Mouse (Mus musculus): ENCODE results near the gene Negr1. TPM values are rescaled to one million over a fixed set of nuclear protein-coding genes. Genes with fewer than 3 reads are reported as not detected.

Negr1 gene
- total RNA-seq, 2 experiments from 2014 or later: 1.7 to 1.9 TPM

DNA sequence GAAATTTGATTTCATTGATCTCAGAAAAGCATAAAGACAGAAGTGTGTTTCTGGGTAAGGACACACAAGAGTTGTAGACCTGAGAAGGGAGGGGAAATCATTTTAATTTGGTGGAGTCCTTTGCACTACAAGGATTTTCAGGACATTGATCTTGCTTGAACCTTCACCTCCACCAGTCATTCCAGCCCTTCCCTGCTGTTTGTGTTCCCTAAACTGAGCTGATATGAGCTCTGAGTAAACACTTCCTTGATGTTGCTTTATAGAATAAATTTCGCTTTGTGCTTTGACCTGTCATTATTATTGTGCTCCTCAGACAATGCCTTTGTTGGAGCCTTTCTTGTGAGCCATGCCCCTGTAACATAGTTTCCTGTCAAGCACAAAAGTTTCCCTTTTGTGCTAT, 335.0 kb downstream of the Negr1 start:
- DNase-seq (ENCODE audit: low spot score in 2 of 2): no peak

DNA sequence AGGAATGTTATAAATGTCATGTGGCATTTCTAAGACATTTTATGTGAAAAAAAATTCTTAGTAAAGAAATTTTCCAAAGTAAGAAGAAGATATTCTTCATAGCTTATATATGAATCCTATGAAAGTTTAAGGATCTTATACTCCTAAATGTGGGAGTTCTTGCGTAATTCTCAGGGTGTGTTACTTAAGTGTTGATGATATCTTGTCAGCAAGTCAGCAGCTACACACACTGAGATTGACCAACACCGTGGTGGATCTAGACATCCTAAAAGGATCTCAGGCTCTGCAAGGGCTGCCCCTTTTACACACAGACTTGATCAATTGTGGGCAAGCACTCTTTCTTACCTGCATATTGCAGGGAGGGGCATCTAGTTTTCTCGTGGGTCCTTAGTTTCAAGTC, 339.5 kb downstream of the Negr1 start:
- DNase-seq (ENCODE audit: low spot score in 2 of 2): no peak

DNA sequence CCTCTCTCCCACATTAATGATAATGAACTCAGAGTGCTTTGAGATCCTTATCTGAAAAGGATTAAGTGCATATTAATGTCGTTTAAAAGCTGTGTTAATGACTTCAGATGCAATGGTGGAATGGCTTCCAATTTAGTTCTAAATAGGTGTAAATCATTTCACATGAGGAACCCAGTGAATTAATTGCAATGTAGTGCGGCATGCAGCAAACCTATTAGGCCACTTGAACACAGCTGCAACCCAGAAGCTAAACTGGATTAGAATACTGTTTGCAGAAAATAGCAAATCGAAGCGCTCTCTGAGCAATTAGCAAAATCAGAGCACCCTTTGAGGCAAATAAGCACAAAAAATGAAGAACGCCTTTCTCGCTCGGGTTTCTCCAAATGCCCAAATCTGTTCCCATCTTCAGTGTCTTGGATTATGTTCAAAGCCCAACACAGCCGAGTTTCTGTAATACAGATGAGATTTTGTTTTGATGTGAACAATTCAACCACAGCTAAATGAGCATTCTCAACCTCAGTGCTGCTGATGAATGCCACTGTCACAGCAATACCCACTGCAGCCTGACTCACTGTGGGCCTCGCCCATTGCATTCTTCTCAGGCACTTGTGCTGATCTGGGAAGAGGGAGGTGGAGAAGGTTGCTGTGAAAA, 342.5 kb downstream of the Negr1 start:
- DNase-seq (ENCODE audit: low spot score in 2 of 2): no peak

DNA sequence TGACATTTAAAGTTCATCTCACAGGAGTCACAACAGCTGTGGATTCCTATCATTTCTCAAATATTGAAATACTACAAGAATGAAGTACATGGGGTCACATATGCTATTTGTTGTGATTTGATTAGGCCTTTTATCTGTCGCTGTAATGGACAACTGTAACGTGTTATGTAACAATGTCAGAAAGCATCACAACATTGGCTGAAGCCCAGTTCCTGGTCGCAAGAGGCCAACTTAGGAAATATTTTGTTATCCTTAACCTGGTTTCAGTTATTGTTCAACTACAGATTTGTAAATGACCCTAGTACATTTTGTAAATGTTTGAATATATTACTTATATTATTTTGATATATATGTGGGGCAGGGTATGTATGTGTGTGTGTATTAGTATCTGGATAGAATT, 351.2 kb downstream of the Negr1 start:
- no peak for DNase-seq (ENCODE audit: low spot score in 2 of 2)

DNA sequence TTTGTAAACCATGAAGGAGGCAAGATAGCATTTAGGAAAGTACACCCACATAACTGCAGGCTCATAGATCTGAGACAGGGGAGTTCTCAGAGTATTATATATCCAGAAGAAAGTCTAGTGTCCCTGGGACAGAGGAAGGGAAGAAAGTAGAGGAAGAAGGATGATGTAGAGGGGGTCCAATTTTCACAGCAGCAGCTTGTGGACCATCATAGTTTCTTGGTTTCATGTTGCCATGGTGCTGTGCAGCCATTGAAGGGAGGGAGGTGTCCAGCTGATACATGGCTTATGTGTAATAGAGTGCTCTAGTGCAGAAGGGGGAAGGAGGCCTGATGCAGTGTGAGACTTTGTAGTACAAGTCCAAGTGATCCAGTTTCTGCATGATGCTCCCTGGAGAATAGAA, 359.8 kb downstream of the Negr1 start:
- no peak for DNase-seq (ENCODE audit: low spot score in 2 of 2)

DNA sequence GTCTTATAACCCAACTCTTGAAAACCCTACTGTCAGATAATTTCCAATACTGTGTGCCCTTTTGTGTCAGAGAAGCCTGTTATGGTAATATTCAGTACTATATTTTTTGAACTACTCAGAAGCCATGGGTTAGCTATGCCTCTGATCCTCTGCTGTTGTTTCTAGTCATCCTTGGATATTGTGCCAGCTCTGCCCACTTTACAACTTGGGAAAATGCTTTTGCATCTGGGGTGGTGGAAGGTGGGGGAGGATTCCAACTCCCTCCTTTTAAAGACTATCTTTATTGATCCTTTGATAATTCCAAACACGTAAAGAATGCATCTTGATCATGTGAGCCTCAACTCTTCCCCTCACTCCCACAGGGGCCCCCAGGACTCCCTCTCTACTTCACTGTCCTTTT, 361.6 kb downstream of the Negr1 start:
- no peak for DNase-seq (ENCODE audit: low spot score in 2 of 2)

DNA sequence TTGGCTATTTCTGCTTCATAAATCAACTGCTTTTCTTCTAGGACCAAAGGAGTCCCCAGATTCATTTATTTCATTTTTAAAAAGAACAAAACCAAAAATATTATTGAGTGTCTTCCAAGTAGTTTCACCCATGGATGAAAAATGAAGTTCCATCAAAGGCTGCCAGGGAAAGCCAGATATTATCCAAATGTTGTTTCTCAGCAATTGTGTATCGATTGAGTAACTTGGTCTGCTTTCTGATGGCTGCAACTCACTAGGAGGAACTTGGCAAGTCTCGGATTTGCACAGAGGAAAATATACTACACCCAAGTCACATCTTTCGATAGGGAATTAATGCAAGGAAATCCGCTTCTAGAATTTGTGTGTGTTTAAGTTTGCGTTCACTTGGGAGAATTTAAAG, 363.5 kb downstream of the Negr1 start:
- no peak for DNase-seq (ENCODE audit: low spot score in 2 of 2)

DNA sequence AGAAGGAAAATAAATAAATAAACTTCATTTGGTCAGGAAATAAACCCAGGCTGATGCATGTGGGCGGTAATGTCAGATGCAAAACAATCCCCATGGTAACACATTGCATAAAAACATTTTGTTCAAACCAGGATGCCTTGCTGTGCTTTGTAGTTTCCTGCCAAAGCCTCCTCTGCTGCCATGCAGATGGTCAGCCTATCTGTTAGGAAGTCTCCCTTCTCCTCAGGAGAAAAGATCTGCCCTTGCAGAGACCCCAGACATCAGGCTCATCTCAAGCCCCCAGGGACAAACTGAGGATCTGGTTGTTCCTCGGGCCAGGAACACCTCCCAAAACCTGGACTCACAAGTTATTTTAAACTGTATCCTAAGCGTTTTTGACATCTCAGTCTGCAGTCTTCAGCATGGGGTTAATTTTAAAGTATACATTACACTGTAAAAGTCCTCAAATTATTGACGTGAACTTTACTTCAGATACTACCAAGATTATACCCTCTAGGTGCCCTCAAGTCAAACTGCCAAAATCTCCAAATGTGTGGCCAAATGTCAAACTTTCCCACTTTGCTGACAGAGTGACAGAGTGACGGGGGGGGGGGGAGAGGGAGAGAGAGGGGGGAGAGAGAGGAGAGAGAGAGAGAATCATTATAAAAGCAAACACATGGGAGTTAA, 366.9 kb downstream of the Negr1 start:
- DNase-seq (ENCODE audit: low spot score in 2 of 2): no peak

DNA sequence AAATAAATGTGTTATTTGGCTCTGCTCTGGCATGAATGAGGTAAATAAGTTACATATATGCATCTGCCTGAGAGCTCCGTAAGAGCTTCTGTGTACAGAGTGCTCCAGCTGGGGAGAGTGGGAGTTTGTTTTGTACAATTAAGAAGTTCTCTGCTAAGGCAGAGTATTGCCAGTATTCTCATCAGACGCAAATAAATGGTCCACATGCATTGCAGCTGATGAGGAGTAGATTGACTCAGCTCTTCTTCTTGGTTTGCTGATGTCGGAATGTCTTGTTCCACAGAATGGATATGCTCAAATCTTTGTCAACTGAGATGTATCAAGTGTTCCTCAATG, 367.4 kb downstream of the Negr1 start:
- no peak for DNase-seq (ENCODE audit: low spot score in 2 of 2)

DNA sequence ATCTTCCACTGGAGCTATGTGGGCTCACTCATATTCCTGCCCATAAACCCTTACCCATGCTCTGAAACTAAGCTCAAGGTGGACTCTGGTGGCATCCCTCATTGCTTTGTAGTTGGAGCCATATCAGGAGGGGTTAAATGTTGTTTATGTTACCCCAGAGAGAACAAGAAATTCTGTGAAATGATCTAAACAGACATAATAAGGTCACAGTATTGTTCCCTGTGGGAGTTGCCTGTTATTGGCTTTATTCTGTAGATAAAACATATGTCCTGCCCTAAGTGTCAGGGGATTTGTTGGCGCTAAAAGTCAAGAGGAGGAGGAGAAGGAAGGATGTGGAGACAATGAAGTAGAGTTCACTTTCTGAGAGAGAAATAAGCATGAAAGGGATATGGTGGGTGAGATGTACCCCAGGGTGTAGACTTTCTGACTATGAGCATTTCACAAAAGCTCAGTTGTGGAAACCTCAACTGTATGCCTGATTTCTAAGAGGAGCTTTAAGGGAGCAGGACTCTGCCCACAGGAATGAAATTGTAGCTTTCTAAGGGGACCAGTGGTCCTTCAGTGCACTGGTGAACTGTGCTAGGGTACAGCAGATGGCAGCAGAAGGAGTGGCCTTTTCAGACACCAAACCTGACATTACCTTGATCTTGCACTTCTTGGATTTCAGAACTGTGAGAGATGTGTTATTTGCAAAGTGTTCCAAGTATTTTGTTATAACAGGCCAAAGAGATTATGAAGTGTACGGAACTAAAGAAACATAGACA, 368.3 kb downstream of the Negr1 start:
- no peak for DNase-seq (ENCODE audit: low spot score in 2 of 2)

DNA sequence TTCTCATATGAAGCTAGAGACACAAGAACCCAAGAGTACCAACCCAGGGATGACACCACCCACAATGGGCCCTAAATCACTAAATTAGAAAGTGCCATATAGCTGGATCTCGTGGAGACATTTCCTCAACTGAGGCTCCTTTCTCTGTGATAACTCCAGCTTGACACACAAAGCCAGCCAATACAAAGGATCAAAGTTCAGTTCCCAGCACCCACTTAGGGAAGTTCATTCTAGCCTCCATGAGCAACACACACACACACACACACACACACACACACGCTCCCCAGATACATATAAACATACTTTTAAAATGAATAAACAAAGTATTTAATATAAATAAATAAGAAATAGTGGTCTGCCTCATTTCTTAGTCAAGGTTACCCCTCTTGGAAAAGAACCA, 369.4 kb downstream of the Negr1 start:
- no peak for DNase-seq (ENCODE audit: low spot score in 2 of 2)

DNA sequence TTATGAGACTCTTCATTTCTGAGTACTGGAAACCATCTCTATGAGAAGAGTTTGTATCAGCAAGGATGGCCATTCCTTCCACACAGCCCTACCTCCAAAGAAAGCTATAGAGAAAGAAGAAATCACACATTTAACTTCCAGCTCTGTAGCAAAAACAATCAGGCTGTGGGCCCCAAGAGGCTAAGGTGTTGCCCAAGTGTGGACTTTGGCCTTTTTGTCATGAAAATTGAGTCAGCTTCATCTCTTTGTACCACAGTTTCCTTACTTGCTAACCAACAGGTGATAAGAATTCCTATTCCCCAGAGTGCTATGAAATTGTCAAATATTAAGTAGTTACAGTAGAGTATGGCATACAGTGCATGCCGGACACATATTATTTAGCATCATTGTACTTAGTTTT, 369.9 kb downstream of the Negr1 start:
- no peak for DNase-seq (ENCODE audit: low spot score in 2 of 2)

DNA sequence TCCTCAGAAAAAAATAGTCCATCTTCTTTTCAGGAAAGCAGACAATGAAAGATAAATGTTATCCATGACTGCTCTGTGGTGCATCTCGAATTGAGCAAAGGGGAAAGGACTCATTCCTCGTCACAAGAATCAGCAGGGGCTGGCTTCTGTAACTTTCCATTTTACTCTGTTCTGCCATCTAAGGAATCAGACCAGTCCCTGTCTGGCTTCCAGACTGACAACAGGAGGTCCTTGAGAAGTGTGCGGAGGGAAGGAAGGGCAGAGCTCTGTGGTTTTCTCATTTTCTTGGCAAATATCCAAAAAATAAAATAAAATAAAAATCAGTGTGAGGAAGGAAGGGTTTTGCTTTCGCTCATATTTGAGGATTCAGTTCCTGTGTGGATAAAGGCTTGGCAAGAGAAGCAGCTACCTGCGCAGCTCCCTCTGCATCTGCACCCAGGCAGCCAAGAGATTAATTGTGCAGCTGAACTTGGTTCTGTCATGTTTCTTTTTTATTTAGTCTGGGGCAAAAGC, 373.2 kb downstream of the Negr1 start:
- no peak for DNase-seq (ENCODE audit: low spot score in 2 of 2)

DNA sequence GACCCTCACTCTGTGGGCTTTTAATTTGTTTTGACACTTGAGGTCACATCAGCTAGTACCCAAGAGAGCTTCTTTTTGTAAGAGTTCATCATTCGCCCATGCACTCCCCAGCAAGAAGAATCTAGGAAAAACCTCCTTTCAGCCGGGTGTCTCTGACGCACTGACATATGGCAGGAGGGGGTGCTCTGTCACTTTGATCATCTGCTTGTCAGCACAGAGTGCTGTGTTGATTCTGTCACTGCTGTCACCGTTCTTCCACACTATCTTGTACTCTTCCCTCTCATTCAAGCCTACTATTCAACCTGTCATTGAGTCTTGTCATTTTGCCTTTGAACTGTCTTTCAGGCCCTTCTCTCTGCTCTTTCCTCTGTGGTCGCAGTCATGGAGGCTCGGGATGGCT, 385.8 kb downstream of the Negr1 start:
- no peak for DNase-seq (ENCODE audit: low spot score in 2 of 2)

DNA sequence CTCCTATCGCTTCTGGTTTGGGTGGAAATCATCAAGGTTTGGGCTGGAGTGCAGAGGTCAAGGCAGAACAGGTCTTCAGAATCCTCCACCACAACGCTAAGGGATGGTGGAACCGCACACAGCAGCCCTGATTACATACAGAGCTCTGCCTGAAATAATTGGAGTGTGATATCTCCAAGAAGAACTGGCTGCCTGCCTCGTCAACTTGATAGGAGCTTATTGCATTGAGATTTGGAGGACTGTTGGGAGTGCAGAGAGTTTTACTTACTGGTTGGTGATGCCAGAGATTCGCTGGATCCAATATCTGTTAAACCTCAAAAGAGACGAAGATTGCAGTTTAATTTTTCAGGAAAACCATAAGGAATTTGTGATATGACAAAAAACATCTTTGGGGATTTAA, 391.4 kb downstream of the Negr1 start:
- DNase-seq (ENCODE audit: low spot score in 2 of 2): no peak

DNA sequence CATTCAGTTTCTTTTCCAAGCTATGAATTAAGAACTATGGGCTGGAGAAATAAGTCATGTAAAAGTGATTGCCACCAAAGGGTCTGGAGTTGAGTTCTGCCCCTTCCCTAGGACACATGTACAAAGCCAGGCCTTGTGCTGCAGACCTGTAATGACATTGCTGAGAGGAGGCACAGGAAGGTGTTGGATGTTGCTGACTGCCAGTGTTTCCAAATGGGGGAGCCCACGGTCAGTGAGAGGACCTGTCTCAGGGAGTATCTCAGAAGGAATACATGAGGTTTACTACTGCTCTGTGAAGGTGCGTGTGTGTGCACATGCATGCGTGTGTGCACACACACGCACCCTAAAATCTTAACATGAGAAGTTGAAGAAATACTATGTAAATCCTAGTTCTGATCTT, 393.5 kb downstream of the Negr1 start:
- DNase-seq (ENCODE audit: low spot score in 2 of 2): no peak

DNA sequence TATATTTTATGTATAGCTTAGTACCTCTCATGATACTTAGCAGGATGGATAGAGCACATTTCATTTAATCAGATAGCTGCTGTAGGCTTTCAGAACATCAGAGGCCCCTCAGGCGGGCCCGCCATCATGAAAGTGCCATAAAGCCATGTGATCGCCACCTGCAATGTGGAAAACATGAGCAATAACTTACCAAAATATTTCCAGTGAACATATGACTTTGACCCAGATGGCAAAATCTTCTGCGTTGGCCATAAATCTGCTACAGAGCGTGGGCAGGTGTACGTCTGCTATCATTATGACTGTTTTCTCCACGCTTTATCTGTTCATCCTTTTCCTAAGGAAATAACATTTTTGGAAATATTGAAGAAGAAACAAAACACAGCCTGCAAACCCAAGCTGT, 397.0 kb downstream of the Negr1 start:
- no peak for DNase-seq (ENCODE audit: low spot score in 2 of 2)

DNA sequence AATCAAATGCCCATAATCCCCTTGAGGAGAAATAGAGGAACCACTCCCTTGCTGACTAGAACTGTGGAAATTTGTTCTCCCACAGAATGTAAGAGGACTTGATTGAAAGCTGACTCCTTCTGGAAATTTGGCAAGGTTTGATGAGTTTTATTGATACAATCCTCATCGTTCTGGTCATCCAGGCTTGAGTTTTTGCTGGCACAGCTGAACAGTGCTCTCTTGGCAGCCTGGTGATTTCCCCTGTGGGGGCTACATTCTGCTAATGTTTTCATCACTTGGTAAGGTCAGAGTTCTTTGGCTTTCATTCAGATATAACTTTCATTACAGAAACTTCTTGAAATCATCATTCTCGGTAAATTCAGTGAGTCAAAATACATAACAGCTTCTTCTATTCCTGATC, 407.2 kb downstream of the Negr1 start:
- no peak for DNase-seq (ENCODE audit: low spot score in 2 of 2)

DNA sequence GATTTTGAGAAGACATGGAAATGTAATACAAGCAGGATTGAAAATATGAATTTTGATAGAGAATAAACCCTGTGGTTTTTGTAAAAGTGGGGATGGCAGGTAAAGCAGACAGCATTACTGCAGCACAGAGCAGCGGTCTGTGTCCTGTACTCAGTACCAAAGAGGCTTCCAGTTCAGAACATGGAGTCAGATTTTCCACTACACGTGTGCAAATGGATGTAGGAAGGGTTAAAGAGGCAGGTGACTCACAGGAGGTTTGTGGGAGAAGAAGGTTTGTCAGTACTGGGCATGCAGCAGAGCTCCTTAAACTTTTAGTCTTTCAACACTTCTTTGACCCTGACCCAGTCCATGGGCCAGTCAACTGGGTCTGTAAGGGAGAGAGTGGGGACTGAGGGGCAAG, 409.5 kb downstream of the Negr1 start:
- DNase-seq (ENCODE audit: low spot score in 2 of 2): no peak

DNA sequence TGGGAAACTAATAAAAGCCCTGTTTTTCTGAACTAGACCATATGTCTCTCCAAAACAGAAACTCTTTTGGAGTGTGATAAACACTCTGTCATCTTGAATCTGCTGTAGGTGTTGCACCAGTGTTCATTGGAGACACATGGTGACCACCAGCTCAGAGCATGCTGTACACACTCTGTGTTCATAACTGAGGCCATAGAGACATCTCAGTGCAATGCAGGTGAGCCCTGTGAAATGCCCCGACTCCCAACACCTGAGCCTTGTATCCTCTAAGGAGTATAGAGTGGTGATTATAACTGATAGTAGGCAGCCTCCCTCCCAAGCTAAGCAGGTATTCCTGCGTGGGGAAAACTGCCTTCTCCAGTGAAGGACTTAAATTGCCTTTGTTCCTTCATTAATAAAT, 415.2 kb downstream of the Negr1 start:
- no peak for DNase-seq (ENCODE audit: low spot score in 2 of 2)

DNA sequence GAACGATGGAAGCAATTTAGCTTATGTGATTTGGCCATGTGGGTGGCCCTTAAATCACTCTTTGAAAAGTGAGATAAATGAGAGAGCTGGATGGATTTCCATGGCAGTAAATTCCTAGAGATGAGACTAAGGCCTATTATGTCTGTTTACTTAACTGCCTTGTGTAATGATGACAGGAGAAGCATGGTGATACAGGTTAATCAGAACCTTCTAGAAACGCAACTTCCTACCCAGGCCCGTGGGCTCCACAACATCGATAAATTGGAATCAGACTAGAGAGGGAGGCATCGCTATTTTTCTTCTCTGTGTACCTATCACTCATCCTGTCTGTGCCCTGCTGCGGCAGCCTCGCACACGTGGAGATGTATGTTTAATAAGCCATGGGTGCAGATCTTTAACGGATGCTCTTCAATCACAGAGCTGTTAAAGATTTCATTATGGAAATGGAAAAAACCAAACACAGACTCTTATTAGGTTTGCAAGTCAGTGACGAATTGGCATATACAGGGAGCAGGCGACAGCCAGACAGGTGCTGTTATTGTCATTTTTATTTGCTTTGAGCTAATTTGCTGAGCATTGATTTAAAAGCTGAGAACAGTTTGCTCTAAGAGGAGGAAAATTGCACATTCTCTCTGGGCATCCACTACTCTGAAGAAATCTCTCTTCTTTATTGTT, 418.6 kb downstream of the Negr1 start:
- DNase-seq (ENCODE audit: low spot score in 2 of 2): no peak

DNA sequence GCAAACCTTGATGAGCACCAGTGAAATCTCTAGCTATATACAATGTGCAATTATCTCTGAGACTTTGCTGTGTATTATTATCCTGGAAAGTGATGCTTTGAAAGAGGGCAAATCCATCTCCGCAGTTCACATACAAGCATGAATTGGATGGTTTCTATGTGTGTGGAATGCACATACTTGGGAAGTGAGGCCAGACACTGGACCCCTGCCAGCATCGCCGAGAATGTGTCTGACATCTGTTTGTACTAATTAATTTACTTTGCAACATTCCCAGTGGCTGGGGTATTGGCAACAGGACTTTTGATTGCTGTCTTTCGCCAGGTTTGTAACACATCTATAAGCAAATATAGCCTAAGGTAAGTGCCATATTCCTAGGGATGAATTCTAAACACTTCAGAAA, 420.5 kb downstream of the Negr1 start:
- DNase-seq (ENCODE audit: low spot score in 2 of 2): peak; percentile 24 to 64

Data from gastrocnemius, postnatal 4 days (tissue).